Mouse (Mus musculus) layer of hippocampus, adult 9-11 months (tissue): ENCODE results near the gene Olfr955.

Experiments
- DNase-seq: peaks from one replicate; pipeline ENCODE4 v3.0.0; 2022

The Olfr955 gene

DNA sequence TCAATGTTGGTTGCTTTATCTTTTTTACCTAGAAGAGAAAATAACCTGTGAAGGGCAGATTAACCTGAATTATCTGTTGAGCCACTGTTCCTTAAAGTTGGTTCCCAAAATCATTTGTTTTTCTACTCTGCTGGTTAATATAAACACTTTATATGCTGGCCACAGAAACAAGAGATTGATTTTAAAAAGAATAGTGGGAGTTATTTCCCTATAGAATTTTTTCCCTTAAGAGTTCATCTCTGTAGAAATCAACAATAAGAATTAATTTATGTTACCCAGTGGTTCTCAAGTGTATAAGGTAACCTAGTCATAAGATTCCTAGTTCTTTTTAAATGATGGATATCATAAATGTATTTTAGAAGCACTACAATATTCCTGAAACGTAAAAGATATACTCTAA lies at the start of gene Olfr955:
Gene Olfr955, minus strand, starts transcription at position 101 of the 400 bp plus-strand sequence.
- no peak for DNase-seq

DNA sequence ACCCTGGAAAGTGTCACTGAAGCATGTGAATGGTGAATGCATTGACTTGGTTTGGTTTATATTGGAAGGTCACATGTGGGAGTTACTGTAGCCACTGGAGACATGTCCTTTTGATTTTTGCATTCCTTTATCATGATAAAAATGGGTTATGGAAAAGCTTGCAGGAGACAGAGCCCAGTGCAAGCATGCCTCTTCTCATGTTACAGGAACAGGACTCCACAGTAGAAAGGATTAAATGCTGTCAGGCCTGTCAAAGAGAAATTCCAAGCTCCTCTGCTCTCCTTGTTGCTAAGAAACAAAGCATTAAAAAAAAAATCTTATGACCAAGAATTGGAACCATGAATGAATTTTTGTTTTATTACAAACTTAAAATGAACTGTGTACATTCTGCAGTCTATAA lies 46.9 kb upstream of the Olfr955 start:
- DNase-seq, result no peak

DNA sequence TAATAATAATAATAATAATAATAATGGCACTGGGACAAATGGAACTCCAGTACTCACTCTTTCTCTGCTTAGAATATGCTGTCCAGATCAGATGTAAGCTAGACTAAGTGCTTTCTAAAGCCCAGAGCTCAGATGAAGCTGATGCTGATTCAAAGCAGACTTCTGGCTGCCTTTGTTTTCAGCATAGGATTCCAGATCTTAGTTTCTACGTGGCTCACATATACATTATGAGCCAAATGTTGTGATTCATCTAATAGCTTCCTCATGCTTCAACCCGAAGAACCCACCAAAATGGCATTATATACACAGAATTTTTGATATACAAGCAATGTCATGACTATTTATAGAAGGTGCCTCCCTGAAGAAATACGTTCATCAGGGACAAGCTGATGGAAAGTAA lies 43.8 kb upstream of the Olfr955 start, which contains the start of gene Olfr957:
Gene Olfr957, minus strand, starts transcription at position 279 of the 400 bp plus-strand sequence.
- DNase-seq, result no peak

DNA sequence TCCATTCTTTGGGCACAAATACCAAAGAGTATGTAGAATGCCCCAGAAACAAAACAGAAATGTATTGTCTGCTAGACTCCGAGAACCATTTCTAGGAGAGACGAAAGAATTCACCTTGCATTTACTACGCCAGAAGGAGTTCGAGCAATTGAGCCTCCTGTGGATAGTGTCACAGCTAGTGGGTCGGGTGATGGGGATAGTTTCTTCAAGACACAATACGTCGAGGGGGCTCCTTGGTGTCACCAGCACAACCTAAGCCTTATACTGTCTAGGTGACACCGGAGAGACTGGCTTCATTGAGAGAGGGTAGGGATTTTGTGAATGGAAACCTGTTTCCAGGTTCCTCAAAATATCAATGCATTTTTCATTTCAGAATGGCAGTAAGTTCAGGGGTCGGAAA lies 37.7 kb upstream of the Olfr955 start:
- DNase-seq, result no peak

DNA sequence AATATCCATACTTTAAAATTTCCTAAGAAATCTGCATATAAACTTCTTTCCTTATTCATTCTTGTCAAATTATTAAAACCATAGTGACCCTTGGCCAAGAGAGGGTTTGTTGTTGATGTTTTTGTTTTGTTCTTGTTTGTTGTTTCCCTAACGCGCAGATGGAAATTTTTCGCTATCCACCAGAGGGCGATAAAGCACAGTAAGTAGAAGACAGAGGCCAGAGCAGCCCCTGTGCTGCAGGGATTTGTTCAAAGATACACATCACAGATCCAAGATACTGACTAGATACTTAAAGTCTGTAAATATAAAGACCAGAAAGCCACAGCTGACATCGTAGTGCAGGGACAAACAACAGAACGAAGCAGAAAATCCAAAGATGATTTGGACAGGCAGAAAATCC lies 37.3 kb upstream of the Olfr955 start:
- DNase-seq, result peak; percentile 22

DNA sequence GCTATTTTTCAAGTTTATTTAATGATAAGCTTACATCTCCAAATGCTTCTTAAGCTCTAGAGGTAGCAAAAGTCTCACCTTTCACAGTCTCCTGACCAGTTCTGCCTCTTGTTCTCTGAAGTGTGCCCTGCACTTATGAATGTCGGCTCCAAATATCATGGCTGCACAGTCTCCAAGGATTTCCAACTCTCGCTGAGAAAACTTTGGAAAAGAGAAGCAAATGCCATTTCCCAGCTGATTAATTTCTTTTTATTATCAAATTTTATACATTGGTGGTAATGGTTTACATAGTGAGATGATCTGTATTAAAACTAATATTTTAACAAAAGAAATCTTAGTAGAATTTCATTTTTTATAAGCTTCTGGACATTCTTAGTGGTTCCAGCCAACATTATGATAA lies 22.2 kb upstream of the Olfr955 start, which contains the start of gene Olfr44:
Gene Olfr44, minus strand, starts transcription at position 101 of the 400 bp plus-strand sequence.
- no peak for DNase-seq

DNA sequence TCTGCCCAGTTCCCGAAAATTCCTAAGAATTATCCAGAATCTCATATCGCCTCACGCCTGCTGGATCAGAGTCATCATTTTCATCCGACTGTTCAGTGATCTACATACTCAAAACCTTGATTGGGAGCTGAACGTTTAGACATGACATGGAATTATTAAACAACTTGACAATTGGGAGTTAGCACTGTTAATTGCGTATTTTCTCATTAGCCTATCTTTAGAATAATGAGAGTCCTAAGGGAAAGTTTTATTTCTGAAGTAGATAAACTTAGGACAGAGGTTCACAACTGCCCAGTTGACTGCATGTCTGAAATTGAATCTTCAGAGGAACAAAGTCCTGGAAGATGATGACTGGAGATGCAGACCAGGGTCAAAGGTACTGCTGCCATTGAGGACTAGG lies 15.3 kb downstream of the Olfr955 start, which contains the start of gene Olfr954:
Gene Olfr954, plus strand, starts transcription at position 301 of the 400 bp plus-strand sequence.
- no peak for DNase-seq

DNA sequence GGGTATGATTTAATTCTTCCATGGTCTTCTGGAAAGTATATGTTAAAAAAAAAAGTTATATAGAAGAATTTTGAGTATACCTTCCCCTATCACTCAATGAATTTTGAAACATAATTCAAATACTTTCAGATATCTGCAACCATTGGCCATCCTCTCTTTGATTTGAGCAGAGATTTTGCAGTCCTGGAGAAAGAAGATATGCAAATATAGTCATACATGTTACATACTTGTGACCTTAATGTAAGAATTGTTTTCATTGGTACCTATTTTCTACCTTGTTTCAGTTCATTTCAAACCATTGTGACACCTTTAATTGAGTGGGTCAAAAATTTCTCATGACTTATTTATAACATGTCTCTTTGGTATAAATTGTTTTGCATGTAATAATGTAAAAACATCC lies 44.7 kb downstream of the Olfr955 start, which contains the start of gene Olfr952:
Gene Olfr952, minus strand, starts transcription at position 101 of the 400 bp plus-strand sequence.
- DNase-seq, result no peak
